Comparison of ENCODE assay signal across 11 mouse cellular contexts in genomic region chr3:63941204-63941850, GRCm38 (mm10). TPM values are rescaled to one million over a fixed set of nuclear protein-coding genes. Genes with fewer than 3 reads are reported as not detected.
DNase-seq lines count a peak whose midpoint lies in the region; ATAC-seq and TF ChIP-seq lines count a peak whose summit lies in the region.
"Had no signal": no experiment of that assay in that cellular context is flagged by ENCODE, and none has a peak within 500 bp of the region (broad histone marks: within the 10 kb centered on the region; RNA-seq: fewer than 3 reads in every experiment).

No protein-coding gene starts in this region.

- in situ Hi-C loops in CH12.LX (cut with MboI; ENCODE audit: low pct_ligation_motif_present, low pct_unique_long_range_greater_than_20kb, low sequenced_read_pairs) = no loop called here

- H3K9ac ChIP-seq in forebrain, embryonic 15.5 days (replicated peaks) = no peak overlapping the region
- no peak overlapping the region; the same call in 1 of the 2 replicates for H3K9ac ChIP-seq in CH12.LX (ENCODE audit: insufficient read depth, low read depth)
- no peak overlapping the region for H3K9ac ChIP-seq in kidney, embryonic 14.5 days (ENCODE audit: low read depth, low read length)
- H3K9ac ChIP-seq: embryonic facial prominence, embryonic 12.5 days; limb, embryonic 13.5 days had no signal

- H3K4me3 ChIP-seq in forebrain, embryonic 15.5 days = no peak overlapping the region
- H3K4me3 ChIP-seq in forebrain, embryonic 10.5 days = no peak overlapping the region
- no peak overlapping the region for H3K4me3 ChIP-seq in CH12.LX (replicated peaks in 1 of 3; ENCODE audit: low read depth in 2 of 3, low read length in 2 of 3, poor library complexity in 1 of 3)
- no peak overlapping the region for H3K4me3 ChIP-seq in kidney, embryonic 14.5 days (ENCODE audit: low read length)
- H3K4me3 ChIP-seq: embryonic facial prominence, embryonic 12.5 days; limb, embryonic 13.5 days had no signal

- no peaks in the 10 kb centered on the region for H3K79me2 ChIP-seq in CH12.LX (replicated peaks; ENCODE audit: control insufficient read depth, extremely low read depth, insufficient read depth, poor library complexity, severe bottlenecking)

- H3K27ac ChIP-seq in forebrain, embryonic 15.5 days (replicated peaks) = no peak overlapping the region
- H3K27ac ChIP-seq in forebrain, embryonic 10.5 days = no peak overlapping the region
- no peak overlapping the region for H3K27ac ChIP-seq in CH12.LX (ENCODE audit: insufficient read depth, low read depth)
- no peak overlapping the region for H3K27ac ChIP-seq in kidney, embryonic 14.5 days (ENCODE audit: low read depth, low read length)
- H3K27ac ChIP-seq: embryonic facial prominence, embryonic 12.5 days; limb, embryonic 13.5 days had no signal

- dilution Hi-C loops in CH12.LX (cut with MboI; ENCODE audit: extremely low pct_ligation_motif_present, extremely low pct_unique_long_range_greater_than_20kb, low sequenced_read_pairs) = no loop called here

- H3K9me3 ChIP-seq in forebrain, embryonic 15.5 days = no peaks in the 10 kb centered on the region
- H3K9me3 ChIP-seq in forebrain, embryonic 10.5 days = no peaks in the 10 kb centered on the region
- H3K9me3 ChIP-seq in CH12.LX (replicated peaks; ENCODE audit: low read length) = no peaks in the 10 kb centered on the region
- H3K9me3 ChIP-seq in kidney, embryonic 14.5 days (ENCODE audit: control insufficient read depth, low read length) = no peaks in the 10 kb centered on the region
- H3K9me3 ChIP-seq: embryonic facial prominence, embryonic 12.5 days; limb, embryonic 13.5 days had no signal

- ATAC-seq in forebrain, embryonic 15.5 days (replicated peaks) = peak; percentile 69; the same call in 1 of the 2 replicates
- no peak for ATAC-seq in kidney, embryonic 14.5 days (ENCODE audit: low FRiP score, low TSS enrichment)

- H3K4me2 ChIP-seq in forebrain, embryonic 15.5 days (replicated peaks) = no peak overlapping the region
- H3K4me2 ChIP-seq in CH12.LX (ENCODE audit: insufficient read depth, low read depth, poor library complexity, severe bottlenecking) = 0 out of 2 replicates have a peak overlapping the region, but pooled peaks have one; percentile 13
- H3K4me2 ChIP-seq in kidney, embryonic 14.5 days (replicated peaks; ENCODE audit: low read depth, low read length) = no peak overlapping the region
- H3K4me2 ChIP-seq: embryonic facial prominence, embryonic 12.5 days; limb, embryonic 13.5 days had no signal

- no peaks in the 10 kb centered on the region for H3K27me3 ChIP-seq in forebrain, embryonic 15.5 days
- H3K27me3 ChIP-seq in forebrain, embryonic 10.5 days (ENCODE audit: poor library complexity, severe bottlenecking) = no peaks in the 10 kb centered on the region
- H3K27me3 ChIP-seq in CH12.LX (replicated peaks) = no peaks in the 10 kb centered on the region
- no peaks in the 10 kb centered on the region for H3K27me3 ChIP-seq in kidney, embryonic 14.5 days (ENCODE audit: control insufficient read depth, insufficient read depth, low read length)
- H3K27me3 ChIP-seq: embryonic facial prominence, embryonic 12.5 days; limb, embryonic 13.5 days had no signal

- no peak for DNase-seq in forebrain, embryonic 10.5 days (ENCODE audit: extremely low spot score, low spot score)
- peak; percentile 49 for DNase-seq in CH12.LX (ENCODE audit: extremely low read depth)
- peak; percentile 28 to 57 for DNase-seq in cerebellum, postnatal 25 days
- peak; percentile 56 to 78 for DNase-seq in left cerebral cortex, postnatal 14 days (ENCODE audit: low spot score in 2 of 2)
- no peak for DNase-seq in urinary bladder, postnatal 25 days (ENCODE audit: low spot score)
- DNase-seq in kidney, postnatal 25 days = no peak

- TF ChIP-seq CTCF in CH12.LX (conservative IDR thresholded peaks at IDR 0.05 in 1 of 2, IDR thresholded peaks at IDR 0.05 in 1 of 2; ENCODE audit: low read depth in 2 of 2, low read length in 2 of 2) = no peak

- peak; percentile 91 for TF ChIP-seq EP300 in CH12.LX (IDR thresholded peaks at IDR 0.05; ENCODE audit: low read length)

- H3K4me1 ChIP-seq in forebrain, embryonic 15.5 days = no peaks in the 10 kb centered on the region
- no peaks in the 10 kb centered on the region for H3K4me1 ChIP-seq in forebrain, embryonic 10.5 days
- peaks cover 6 to 15% of the 10 kb centered on the region in 2 experiments; a peak in 3 of 4 replicates for H3K4me1 ChIP-seq in CH12.LX (ENCODE audit: control insufficient read depth in 1 of 2, insufficient read depth in 2 of 2)
- H3K4me1 ChIP-seq in kidney, embryonic 14.5 days (ENCODE audit: control insufficient read depth, insufficient read depth, low read length) = no peaks in the 10 kb centered on the region
- H3K4me1 ChIP-seq: embryonic facial prominence, embryonic 12.5 days; limb, embryonic 13.5 days had no signal

- 64% methylated on average over 2 of the region's 2 CpGs for whole genome bisulfite sequencing in forebrain, embryonic 15.5 days
- 89% methylated on average over 2 of the region's 2 CpGs for WGBS in forebrain, embryonic 10.5 days
- 72% methylated on average over 2 of the region's 2 CpGs for WGBS in kidney, embryonic 14.5 days

- intact Hi-C loops in left cerebral cortex, postnatal 14 days (cut with DNase I) = no loop called here

- peaks cover 12% of the 10 kb centered on the region for H3K36me3 ChIP-seq in forebrain, embryonic 15.5 days
- H3K36me3 ChIP-seq in forebrain, embryonic 10.5 days (replicated peaks) = peaks cover 7% of the 10 kb centered on the region
- H3K36me3 ChIP-seq in CH12.LX (replicated peaks in 1 of 2; ENCODE audit: control insufficient read depth in 1 of 2, insufficient read depth in 1 of 2, low read length in 1 of 2) = peaks cover 12 to 26% of the 10 kb centered on the region in 2 experiments
- peaks cover 10% of the 10 kb centered on the region; the same call in 1 of the 2 replicates for H3K36me3 ChIP-seq in kidney, embryonic 14.5 days (ENCODE audit: control insufficient read depth, insufficient read depth, low read length)

- TF ChIP-seq POLR2A in CH12.LX (IDR thresholded peaks at IDR 0.05; ENCODE audit: low read depth, low read length) = no peak

- no peak for TF ChIP-seq RAD21 in CH12.LX (IDR thresholded peaks at IDR 0.05; ENCODE audit: low read depth, low read length)

TF ChIP-seq in CH12.LX, 34 proteins besides CTCF, POLR2A, EP300 and RAD21 (continues in another document):
- no peak for TF ChIP-seq ZNF384 (IDR thresholded peaks at IDR 0.05; ENCODE audit: low read depth, low read length)
- 0 out of 2 replicates have a peak, but pooled peaks have one; percentile 31 for TF ChIP-seq TCF12 (IDR thresholded peaks at IDR 0.05; ENCODE audit: low read depth, low read length)
- TF ChIP-seq CHD2 (IDR thresholded peaks at IDR 0.05; ENCODE audit: low read length) = no peak
- no peak for TF ChIP-seq MYC (IDR thresholded peaks at IDR 0.05; ENCODE audit: low read depth, low read length)
- no peak for TF ChIP-seq TBP (conservative IDR thresholded peaks at IDR 0.05; ENCODE audit: low read depth, low read length)
- TF ChIP-seq SIN3A (IDR thresholded peaks at IDR 0.05; ENCODE audit: low read length) = no peak
- TF ChIP-seq ZMIZ1 (IDR thresholded peaks at IDR 0.05; ENCODE audit: low read depth, low read length) = no peak
- peak; percentile 68 for TF ChIP-seq ETS1 (conservative IDR thresholded peaks at IDR 0.05; ENCODE audit: low read depth, low read length)
- TF ChIP-seq JUN (IDR thresholded peaks at IDR 0.05; ENCODE audit: insufficient read depth, low read depth, low read length) = peak; percentile 50; the same call in 1 of the 2 replicates
- no peak for TF ChIP-seq MAZ (IDR thresholded peaks at IDR 0.05; ENCODE audit: low read depth, low read length)
- no peak for TF ChIP-seq ZKSCAN1 (IDR thresholded peaks at IDR 0.05; ENCODE audit: borderline replicate concordance, low read depth, low read length)
- TF ChIP-seq POLR2AphosphoS2 (IDR thresholded peaks at IDR 0.05; ENCODE audit: low read depth, low read length) = no peak
- TF ChIP-seq CHD1 (IDR thresholded peaks at IDR 0.05; ENCODE audit: low read depth, low read length) = no peak

RNA-seq across cellular contexts. Expression of gene E130311K13Rik, which starts 12.1 kb away (rescaled TPM):
- polyA plus RNA-seq in forebrain, embryonic 15.5 days (2015; fragmentation: Nextera tagmentation; extraction: Ambion mirVana) = 6.6 TPM in 2 replicates
- 2.7 and 3.0 TPM in 2 replicates for polyA plus RNA-seq in forebrain, embryonic 10.5 days (2016; fragmentation: Nextera tagmentation; extraction: Ambion mirVana)
- total RNA-seq in CH12.LX (2012; rRNA removed) (5.7 and 7.6 TPM in 2 replicates), CH12.LX (2014; rRNA removed) (16.6 and 18.0 TPM in 2 replicates)
- polyA plus RNA-seq in CH12.LX (2012; ENCODE audit: insufficient read length, low read depth) = 7.6 and 9.1 TPM in 2 replicates
- total RNA-seq in left cerebral cortex, postnatal 14 days (2021) = 10 to 100 TPM; 11.3 to 11.9 TPM
- polyA plus RNA-seq in kidney, embryonic 14.5 days (2014; fragmentation: Nextera tagmentation; extraction: Ambion mirVana) = 5.1 and 5.7 TPM in 2 replicates

RNA-seq across cellular contexts. Expression of gene Slc33a1, which starts 23.2 kb away (rescaled TPM):
- polyA plus RNA-seq in forebrain, embryonic 15.5 days (2015; fragmentation: Nextera tagmentation; extraction: Ambion mirVana) = 17.8 and 18.4 TPM in 2 replicates
- 12.9 and 13.2 TPM in 2 replicates for polyA plus RNA-seq in forebrain, embryonic 10.5 days (2016; fragmentation: Nextera tagmentation; extraction: Ambion mirVana)
- total RNA-seq in CH12.LX (2012; rRNA removed) (18.5 and 20.1 TPM in 2 replicates), CH12.LX (2014; rRNA removed) (25.8 and 29.5 TPM in 2 replicates)
- polyA plus RNA-seq in CH12.LX (2012; ENCODE audit: insufficient read length, low read depth) = 10.8 and 12.5 TPM in 2 replicates
- total RNA-seq in left cerebral cortex, postnatal 14 days (2021) = 10 to 100 TPM; 26.4 to 27.1 TPM
- 14.3 and 22.1 TPM in 2 replicates for polyA plus RNA-seq in kidney, embryonic 14.5 days (2014; fragmentation: Nextera tagmentation; extraction: Ambion mirVana)

RNA-seq across cellular contexts. Expression of gene Gmps, which starts 34.6 kb away (rescaled TPM):
- polyA plus RNA-seq in forebrain, embryonic 15.5 days (2015; fragmentation: Nextera tagmentation; extraction: Ambion mirVana) = 46.3 and 48.6 TPM in 2 replicates
- 83.0 and 86.4 TPM in 2 replicates for polyA plus RNA-seq in forebrain, embryonic 10.5 days (2016; fragmentation: Nextera tagmentation; extraction: Ambion mirVana)
- total RNA-seq in CH12.LX (2012; rRNA removed) = 22.4 and 29.2 TPM in 2 replicates
- total RNA-seq in CH12.LX (2014; rRNA removed) = 46.2 and 53.9 TPM in 2 replicates
- polyA plus RNA-seq in CH12.LX (2012; ENCODE audit: insufficient read length, low read depth) = 38.3 and 38.6 TPM in 2 replicates
- total RNA-seq in left cerebral cortex, postnatal 14 days (2021) = 10 to 100 TPM; 39.1 to 40.8 TPM
- polyA plus RNA-seq in kidney, embryonic 14.5 days (2014; fragmentation: Nextera tagmentation; extraction: Ambion mirVana) = 45.3 and 62.6 TPM in 2 replicates

RNA-seq across cellular contexts. Expression of gene Plch1, which starts 42.1 kb away (rescaled TPM):
- polyA plus RNA-seq in forebrain, embryonic 15.5 days (2015; fragmentation: Nextera tagmentation; extraction: Ambion mirVana) = 6.1 and 6.4 TPM in 2 replicates
- polyA plus RNA-seq in forebrain, embryonic 10.5 days (2016; fragmentation: Nextera tagmentation; extraction: Ambion mirVana) = 28.7 and 32.8 TPM in 2 replicates
- total RNA-seq in CH12.LX (2012; rRNA removed) (0.59 TPM in 2 replicates), CH12.LX (2014; rRNA removed) (0.50 and 0.51 TPM in 2 replicates)
- 0.80 and 1.3 TPM in 2 replicates for polyA plus RNA-seq in CH12.LX (2012; ENCODE audit: insufficient read length, low read depth)
- total RNA-seq in left cerebral cortex, postnatal 14 days (2021) = 1 to 10 TPM; 6.0 to 8.4 TPM
- polyA plus RNA-seq in kidney, embryonic 14.5 days (2014; fragmentation: Nextera tagmentation; extraction: Ambion mirVana) = 11.2 and 20.4 TPM in 2 replicates
- total RNA-seq: granulocyte monocyte progenitor cell, adult 5-6 weeks had no signal

Comparison
In these comparisons a context has a peak if more than half of its experiments do, and no peak if none do; other contexts are left out.
1. DNase-seq: peak in CH12.LX (single experiment), cerebellum, postnatal 25 days (2 of 2) and left cerebral cortex, postnatal 14 days (2 of 2); none in forebrain, embryonic 10.5 days (single experiment), urinary bladder, postnatal 25 days (single experiment) and kidney, postnatal 25 days (0 of 2).